Mouse (Mus musculus): ENCODE results near the gene Myo1h. TPM values are rescaled to one million over a fixed set of nuclear protein-coding genes. Genes with fewer than 3 reads are reported as not detected.

The Myo1h gene
- 0.67 and 0.69 TPM in 2 replicates for polyA plus RNA-seq (2012; rRNA removed)

- H3K27me3 ChIP-seq (ENCODE audit: control insufficient read depth, insufficient read depth, low read length), result no peaks in the 10 kb centered on the region
- no peak for TF ChIP-seq POLR2A (IDR thresholded peaks at IDR 0.05; ENCODE audit: borderline replicate concordance, insufficient read depth, low read length)
Observed at GRCm38 (mm10) chr5:114288874-114289273, at the start of gene Myo1h. Gene Myo1h, plus strand, starts transcription at chr5:114289166.

DNA sequence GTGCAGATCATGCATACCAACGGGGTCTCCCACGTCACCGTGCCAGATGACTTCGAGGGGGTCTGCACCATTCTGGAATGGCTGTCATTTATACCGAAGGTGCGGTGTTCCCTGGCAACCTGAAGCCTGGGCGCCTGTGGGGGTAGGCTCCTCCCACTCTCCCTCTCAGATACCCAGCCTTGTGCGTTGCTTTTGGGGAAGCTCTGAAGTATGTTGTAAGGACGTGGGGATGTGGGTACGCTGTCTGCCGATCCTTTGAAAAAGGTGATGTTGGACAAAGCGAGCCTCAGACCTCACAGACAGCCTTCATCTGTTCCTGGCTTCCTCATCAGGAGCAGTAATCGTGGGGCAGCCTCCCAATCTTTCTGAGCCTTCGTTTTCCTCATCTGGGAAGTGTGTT is 49.2 kb upstream of the Myo1h start:
- H3K27me3 ChIP-seq (ENCODE audit: control insufficient read depth, insufficient read depth, low read length), result no peaks in the 10 kb centered on the region
- WGBS, result 36% methylated on average over 14 of the region's 14 CpGs
- DNase-seq, result no peak
- no peak overlapping the region for H3K27ac ChIP-seq (ENCODE audit: insufficient read depth, low read length)
- TF ChIP-seq CTCF (IDR thresholded peaks at IDR 0.05; ENCODE audit: borderline replicate concordance, insufficient read depth, low read depth, low read length) (no peak), POLR2A (IDR thresholded peaks at IDR 0.05; ENCODE audit: borderline replicate concordance, insufficient read depth, low read length) (no peak)
- no peak overlapping the region for H3K4me3 ChIP-seq (replicated peaks; ENCODE audit: insufficient read depth, low read depth, low read length)
- no peaks in the 10 kb centered on the region for H3K4me1 ChIP-seq (ENCODE audit: control insufficient read depth, insufficient read depth, low read length)

More at GRCm38 (mm10) chr5:114288874-114289273, at the start of gene Myo1h:
- WGBS, result 53% methylated on average over 13 of the region's 13 CpGs
- DNase-seq, result no peak
- H3K4me1 ChIP-seq (ENCODE audit: control insufficient read depth, insufficient read depth, low read length), result no peaks in the 10 kb centered on the region
- no peak within 1 kb of the TSS for H3K4me3 ChIP-seq (replicated peaks; ENCODE audit: insufficient read depth, low read depth, low read length)
- H3K27ac ChIP-seq (ENCODE audit: insufficient read depth, low read length), result no peak within 1 kb of the TSS

DNA sequence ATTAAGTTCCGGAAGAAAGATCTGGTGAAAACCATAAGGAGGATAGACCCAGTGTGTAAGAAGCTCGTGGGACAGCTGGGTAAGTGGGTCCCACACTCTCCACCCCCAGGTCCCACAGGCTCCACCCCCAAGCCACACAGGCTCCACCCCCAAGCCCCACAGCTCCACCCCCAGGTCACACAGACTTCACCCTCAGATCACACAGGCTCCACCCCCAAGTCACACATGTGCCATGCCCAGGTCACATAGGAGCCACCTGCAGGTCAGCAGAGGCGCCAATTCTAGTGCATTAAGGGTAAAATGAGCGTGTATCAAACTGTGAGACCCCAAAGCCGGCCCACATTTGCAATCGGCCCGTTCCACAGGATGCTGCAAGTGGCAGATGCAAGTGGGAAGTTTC is 42.5 kb upstream of the Myo1h start:
- no peak for TF ChIP-seq POLR2A (IDR thresholded peaks at IDR 0.05; ENCODE audit: borderline replicate concordance, insufficient read depth, low read length)
- no peak for TF ChIP-seq CTCF (IDR thresholded peaks at IDR 0.05; ENCODE audit: borderline replicate concordance, insufficient read depth, low read depth, low read length)
- Histone ChIP-seq H3K4me1 (ENCODE audit: control insufficient read depth, insufficient read depth, low read length) (no peaks in the 10 kb centered on the region), H3K27ac (ENCODE audit: insufficient read depth, low read length) (no peak overlapping the region), H3K4me3 (replicated peaks; ENCODE audit: insufficient read depth, low read depth, low read length) (no peak overlapping the region), H3K27me3 (ENCODE audit: control insufficient read depth, insufficient read depth, low read length) (no peaks in the 10 kb centered on the region)
- no peak for DNase-seq
- 71% methylated on average over 7 of the region's 7 CpGs for WGBS

DNA sequence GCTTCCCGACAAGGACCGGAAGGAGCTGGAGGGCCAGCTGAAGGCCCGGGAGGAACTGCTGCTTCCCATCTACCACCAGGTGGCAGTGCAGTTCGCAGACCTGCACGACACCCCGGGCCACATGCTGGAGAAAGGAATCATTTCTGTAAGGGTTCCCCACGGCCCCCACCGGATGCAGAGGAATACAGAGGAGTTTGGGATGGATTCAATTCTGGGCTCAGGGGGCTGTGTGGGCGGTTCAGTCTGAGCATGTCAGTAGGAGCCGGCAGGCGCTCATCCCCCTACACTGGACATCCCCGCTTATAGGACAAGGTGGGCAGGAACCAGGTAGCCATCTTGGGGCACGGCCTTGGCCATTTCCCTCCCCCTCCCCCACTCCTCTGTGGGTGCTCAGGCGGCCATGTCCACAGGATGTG is 40.8 kb upstream of the Myo1h start:
- TF ChIP-seq CTCF (IDR thresholded peaks at IDR 0.05; ENCODE audit: borderline replicate concordance, insufficient read depth, low read depth, low read length), result peak; percentile 89
- no peak for TF ChIP-seq POLR2A (IDR thresholded peaks at IDR 0.05; ENCODE audit: borderline replicate concordance, insufficient read depth, low read length)
- Histone ChIP-seq H3K27ac (ENCODE audit: insufficient read depth, low read length) (no peak overlapping the region), H3K4me3 (replicated peaks; ENCODE audit: insufficient read depth, low read depth, low read length) (no peak overlapping the region), H3K4me1 (ENCODE audit: control insufficient read depth, insufficient read depth, low read length) (no peaks in the 10 kb centered on the region), H3K27me3 (ENCODE audit: control insufficient read depth, insufficient read depth, low read length) (no peaks in the 10 kb centered on the region)
- peak; percentile 54 to 69 for DNase-seq
- WGBS, result 16% methylated on average over 14 of the region's 14 CpGs

- H3K4me3 ChIP-seq (replicated peaks; ENCODE audit: insufficient read depth, low read depth, low read length), result no peak overlapping the region
- H3K27ac ChIP-seq (ENCODE audit: insufficient read depth, low read length), result no peak overlapping the region
- H3K4me1 ChIP-seq (ENCODE audit: control insufficient read depth, insufficient read depth, low read length), result peaks cover 9% of the 10 kb centered on the region
- WGBS, result 78% methylated on average over 10 of the region's 10 CpGs
- DNase-seq, result no peak
- no peaks in the 10 kb centered on the region for H3K27me3 ChIP-seq (ENCODE audit: control insufficient read depth, insufficient read depth, low read length)
- TF ChIP-seq CTCF (IDR thresholded peaks at IDR 0.05; ENCODE audit: borderline replicate concordance, insufficient read depth, low read depth, low read length) (no peak), POLR2A (IDR thresholded peaks at IDR 0.05; ENCODE audit: borderline replicate concordance, insufficient read depth, low read length) (no peak)
Observed at GRCm38 (mm10) chr5:114259495-114259894, 29.5 kb upstream of the Myo1h start.

- H3K4me3 ChIP-seq (replicated peaks; ENCODE audit: insufficient read depth, low read depth, low read length), result no peak overlapping the region
- peaks cover 15% of the 10 kb centered on the region for H3K4me1 ChIP-seq (ENCODE audit: control insufficient read depth, insufficient read depth, low read length)
- DNase-seq, result no peak
- H3K27ac ChIP-seq (ENCODE audit: insufficient read depth, low read length), result no peak overlapping the region
- H3K27me3 ChIP-seq (ENCODE audit: control insufficient read depth, insufficient read depth, low read length), result no peaks in the 10 kb centered on the region
- no peak for TF ChIP-seq POLR2A (IDR thresholded peaks at IDR 0.05; ENCODE audit: borderline replicate concordance, insufficient read depth, low read length)
- TF ChIP-seq CTCF (IDR thresholded peaks at IDR 0.05; ENCODE audit: borderline replicate concordance, insufficient read depth, low read depth, low read length), result no peak
Observed at GRCm38 (mm10) chr5:114261494-114261893, 27.5 kb upstream of the Myo1h start.

DNA sequence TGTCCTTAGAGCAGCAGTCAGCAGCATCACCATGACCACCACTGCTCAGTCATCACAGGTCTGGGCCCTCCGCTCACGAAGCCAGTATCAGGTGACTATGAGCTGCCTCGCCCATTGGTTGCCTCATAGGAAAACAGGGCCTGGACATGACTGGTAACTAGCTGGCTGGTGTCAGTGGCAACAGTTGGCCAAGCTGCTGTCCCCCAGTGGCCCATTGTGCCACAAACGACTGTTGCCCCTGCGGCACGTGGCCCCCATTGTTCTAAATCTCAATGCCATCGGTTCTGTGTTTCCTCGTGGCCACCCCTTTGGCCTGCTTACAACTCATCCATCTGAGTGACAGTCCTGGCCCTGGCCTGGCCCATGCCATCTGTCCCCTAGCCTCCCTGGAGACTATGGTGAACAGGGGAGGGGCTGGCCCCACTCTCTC is 24.9 kb upstream of the Myo1h start:
- 23% methylated on average over 8 of the region's 8 CpGs for WGBS
- Histone ChIP-seq H3K4me1 (ENCODE audit: control insufficient read depth, insufficient read depth, low read length) (peaks cover 19% of the 10 kb centered on the region), H3K27me3 (ENCODE audit: control insufficient read depth, insufficient read depth, low read length) (no peaks in the 10 kb centered on the region), H3K4me3 (replicated peaks; ENCODE audit: insufficient read depth, low read depth, low read length) (no peak overlapping the region), H3K27ac (ENCODE audit: insufficient read depth, low read length) (no peak overlapping the region)
- TF ChIP-seq CTCF (IDR thresholded peaks at IDR 0.05; ENCODE audit: borderline replicate concordance, insufficient read depth, low read depth, low read length), result no peak
- no peak for TF ChIP-seq POLR2A (IDR thresholded peaks at IDR 0.05; ENCODE audit: borderline replicate concordance, insufficient read depth, low read length)
- DNase-seq, result peak in 1 of 2 experiments; percentile 30

DNA sequence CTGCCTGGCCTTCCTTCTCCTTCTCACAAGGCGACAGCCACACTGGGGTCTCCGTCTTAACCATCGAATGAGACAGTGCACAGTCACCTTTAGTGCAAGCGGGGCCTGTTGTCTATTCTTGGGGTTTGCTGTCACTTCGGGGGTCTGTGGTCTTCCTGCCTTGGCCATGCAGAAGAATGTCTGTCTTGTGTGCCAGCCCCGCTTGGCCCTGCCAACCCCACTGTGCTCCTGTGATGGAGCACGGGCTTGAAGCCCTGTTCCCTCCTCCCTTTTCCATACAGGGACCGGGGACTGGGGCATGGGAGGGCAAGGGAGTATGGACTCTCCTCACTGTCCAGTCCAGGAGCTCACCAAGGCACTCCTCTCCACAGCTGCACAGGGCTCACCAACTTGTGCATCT is 24.2 kb upstream of the Myo1h start:
- peaks cover 19% of the 10 kb centered on the region for H3K4me1 ChIP-seq (ENCODE audit: control insufficient read depth, insufficient read depth, low read length)
- H3K4me3 ChIP-seq (replicated peaks; ENCODE audit: insufficient read depth, low read depth, low read length), result no peak overlapping the region
- H3K27ac ChIP-seq (ENCODE audit: insufficient read depth, low read length), result no peak overlapping the region
- TF ChIP-seq CTCF (IDR thresholded peaks at IDR 0.05; ENCODE audit: borderline replicate concordance, insufficient read depth, low read depth, low read length), result no peak
- DNase-seq, result no peak
- H3K27me3 ChIP-seq (ENCODE audit: control insufficient read depth, insufficient read depth, low read length), result no peaks in the 10 kb centered on the region; the same call in 1 of the 2 replicates
- 36% methylated on average over 8 of the region's 8 CpGs for WGBS

All from cerebellum, adult 2 months (tissue).